Mouse (Mus musculus): ENCODE data around the gene Eif4enif1. TPM values are rescaled to one million over a fixed set of nuclear protein-coding genes. Genes with fewer than 3 reads are reported as not detected.
"Not testable (repeated sequence)": the region's sequence is repeated elsewhere in the genome, so short reads cannot be mapped to it uniquely, and the experiment has no call there.

Gene Eif4enif1
- polyA plus RNA-seq, 1 experiment = not detected

DNA sequence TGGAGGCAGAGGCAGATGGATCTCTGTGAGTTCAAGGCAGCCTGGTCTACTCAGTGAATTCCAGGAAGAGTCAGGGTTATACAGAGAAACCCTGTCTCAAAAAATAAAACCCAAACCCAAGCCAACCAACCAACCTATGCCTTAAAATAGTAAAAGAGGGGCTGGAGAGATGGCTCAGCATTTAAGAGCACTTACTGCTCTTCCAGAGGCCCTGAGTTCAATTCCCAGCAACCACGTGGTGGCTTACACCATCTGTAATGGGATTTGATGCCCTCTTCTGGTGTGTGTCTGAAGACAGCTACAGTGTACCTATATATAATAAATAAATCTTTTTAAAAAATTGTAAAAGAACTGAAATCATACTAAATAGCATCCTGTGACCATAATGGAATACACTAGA lies 30.3 kb upstream of the Eif4enif1 start:
- not testable (repeated sequence) for H3K4me3 ChIP-seq (ENCODE audit: insufficient read depth, low read depth, low read length); H3K27ac ChIP-seq (ENCODE audit: insufficient read depth, low read depth, low read length); H3K4me1 ChIP-seq (ENCODE audit: control insufficient read depth, insufficient read depth, low read length)
- 68% methylated on average over 1 of the region's 1 CpGs for WGBS

DNA sequence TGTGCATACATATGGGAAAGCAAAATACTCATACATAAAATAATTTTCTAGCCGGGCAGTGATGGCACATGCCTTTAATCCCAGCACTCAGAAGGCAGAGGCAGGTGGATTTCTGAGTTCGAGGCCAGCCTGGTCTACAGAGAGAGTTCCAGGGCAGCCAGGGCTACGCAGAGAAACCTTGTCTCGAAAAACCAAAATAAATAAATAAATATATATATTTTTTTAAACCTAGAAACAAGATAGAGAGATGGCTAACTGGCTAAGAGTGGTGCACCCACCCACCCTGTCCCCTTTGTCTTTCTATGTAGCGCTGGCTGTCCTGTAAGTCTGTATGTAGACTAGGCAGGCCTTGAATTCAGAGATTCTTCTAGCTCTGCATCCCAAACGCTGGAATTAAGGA lies 29.7 kb upstream of the Eif4enif1 start:
- H3K4me3 ChIP-seq (ENCODE audit: insufficient read depth, low read depth, low read length); H3K27ac ChIP-seq (ENCODE audit: insufficient read depth, low read depth, low read length); H3K4me1 ChIP-seq (ENCODE audit: control insufficient read depth, insufficient read depth, low read length): not testable (repeated sequence)
- 67% methylated on average over 6 of the region's 6 CpGs for WGBS

GRCm38 (mm10) chr11:3173425-3174318 lies 28.5 kb upstream of the Eif4enif1 start:
- H3K27ac ChIP-seq (ENCODE audit: insufficient read depth, low read depth, low read length); H3K4me1 ChIP-seq (ENCODE audit: control insufficient read depth, insufficient read depth, low read length); H3K4me3 ChIP-seq (ENCODE audit: insufficient read depth, low read depth, low read length): not testable (repeated sequence)
- WGBS = 82% methylated on average over 11 of the region's 11 CpGs

- not testable (repeated sequence) for H3K4me3 ChIP-seq (ENCODE audit: insufficient read depth, low read depth, low read length); H3K27ac ChIP-seq (ENCODE audit: insufficient read depth, low read depth, low read length); H3K4me1 ChIP-seq (ENCODE audit: control insufficient read depth, insufficient read depth, low read length)
- WGBS = 86% methylated on average over 6 of the region's 6 CpGs
Measured at GRCm38 (mm10) chr11:3178968-3179725, 23.0 kb upstream of the Eif4enif1 start.

- H3K4me3 ChIP-seq (ENCODE audit: insufficient read depth, low read depth, low read length); H3K4me1 ChIP-seq (ENCODE audit: control insufficient read depth, insufficient read depth, low read length); H3K27ac ChIP-seq (ENCODE audit: insufficient read depth, low read depth, low read length): not testable (repeated sequence)
- 82% methylated on average over 7 of the region's 7 CpGs for WGBS
Measured at GRCm38 (mm10) chr11:3179726-3180092, 22.5 kb upstream of the Eif4enif1 start.

GRCm38 (mm10) chr11:3180510-3181160 lies 21.6 kb upstream of the Eif4enif1 start:
- not testable (repeated sequence) for H3K4me3 ChIP-seq (ENCODE audit: insufficient read depth, low read depth, low read length); H3K27ac ChIP-seq (ENCODE audit: insufficient read depth, low read depth, low read length); H3K4me1 ChIP-seq (ENCODE audit: control insufficient read depth, insufficient read depth, low read length)
- 74% methylated on average over 6 of the region's 6 CpGs for WGBS

DNA sequence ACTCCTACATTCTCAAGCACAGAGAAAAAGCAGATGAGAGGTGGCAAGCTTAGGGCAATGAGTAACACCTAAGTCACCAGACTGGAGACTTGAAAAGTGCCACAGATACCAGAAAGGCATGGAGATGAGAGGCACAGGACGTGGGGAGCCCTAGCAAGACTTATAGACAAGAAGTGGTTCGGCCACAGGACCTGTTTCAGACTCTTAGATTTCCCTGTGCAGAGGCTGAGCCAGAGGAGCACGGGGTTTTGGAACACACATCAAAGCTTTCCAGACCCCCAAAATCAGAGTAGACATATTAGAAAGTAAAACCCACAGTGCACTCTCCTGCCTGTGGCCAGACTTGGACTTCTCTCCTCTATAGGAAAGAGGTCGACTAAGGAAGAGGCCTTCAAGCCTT lies 20.9 kb upstream of the Eif4enif1 start:
- WGBS = 56% methylated on average over 4 of the region's 4 CpGs
- H3K4me1 ChIP-seq (ENCODE audit: control insufficient read depth, insufficient read depth, low read length); H3K4me3 ChIP-seq (ENCODE audit: insufficient read depth, low read depth, low read length); H3K27ac ChIP-seq (ENCODE audit: insufficient read depth, low read depth, low read length): not testable (repeated sequence)

DNA sequence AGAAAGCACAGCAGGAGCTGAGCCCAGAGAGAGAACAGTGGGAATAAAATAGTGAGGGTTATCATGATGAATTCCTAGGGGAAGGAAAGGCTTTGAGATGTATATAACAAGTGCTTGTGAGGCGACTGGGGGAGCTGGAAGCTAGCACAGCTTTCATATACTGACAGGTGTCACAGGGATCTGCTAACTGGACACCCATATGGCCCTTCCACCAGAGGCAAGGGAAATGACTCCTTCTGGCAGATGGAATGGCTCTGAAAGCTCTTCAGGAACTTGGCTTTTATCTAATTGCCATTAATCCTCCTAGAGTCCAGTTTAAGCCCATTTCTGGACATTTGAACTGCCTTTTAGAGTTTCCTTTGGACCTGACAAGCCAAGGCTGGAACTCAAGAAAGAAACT lies 20.2 kb upstream of the Eif4enif1 start:
- H3K4me1 ChIP-seq (ENCODE audit: control insufficient read depth, insufficient read depth, low read length); H3K27ac ChIP-seq (ENCODE audit: insufficient read depth, low read depth, low read length); H3K4me3 ChIP-seq (ENCODE audit: insufficient read depth, low read depth, low read length): not testable (repeated sequence)
- WGBS = 67% methylated on average over 1 of the region's 1 CpGs

- not testable (repeated sequence) for H3K27ac ChIP-seq (ENCODE audit: insufficient read depth, low read depth, low read length); H3K4me1 ChIP-seq (ENCODE audit: control insufficient read depth, insufficient read depth, low read length); H3K4me3 ChIP-seq (ENCODE audit: insufficient read depth, low read depth, low read length)
- 78% methylated on average over 1 of the region's 1 CpGs for WGBS
Measured at GRCm38 (mm10) chr11:3182707-3183106, 19.5 kb upstream of the Eif4enif1 start.

- Histone ChIP-seq H3K4me1 (ENCODE audit: control insufficient read depth, insufficient read depth, low read length) (no peaks in the 10 kb centered on the region), H3K4me3 (ENCODE audit: insufficient read depth, low read depth, low read length) (no peak within 1 kb of the TSS), H3K27ac (ENCODE audit: insufficient read depth, low read depth, low read length) (no peak within 1 kb of the TSS)
- WGBS = 87% methylated on average over 25 of the region's 25 CpGs
- no peak for TF ChIP-seq POLR2A (IDR thresholded peaks at IDR 0.05; ENCODE audit: insufficient read depth, low read depth, low read length)
- TF ChIP-seq CTCF (IDR thresholded peaks at IDR 0.05; ENCODE audit: insufficient read depth, low read depth, low read length) = no peak
Measured at GRCm38 (mm10) chr11:3193363-3193762, 8.8 kb upstream of the Eif4enif1 start, which contains the start of gene Sfi1. TSS of gene Sfi1 (minus strand) at chr11:3193463.

DNA sequence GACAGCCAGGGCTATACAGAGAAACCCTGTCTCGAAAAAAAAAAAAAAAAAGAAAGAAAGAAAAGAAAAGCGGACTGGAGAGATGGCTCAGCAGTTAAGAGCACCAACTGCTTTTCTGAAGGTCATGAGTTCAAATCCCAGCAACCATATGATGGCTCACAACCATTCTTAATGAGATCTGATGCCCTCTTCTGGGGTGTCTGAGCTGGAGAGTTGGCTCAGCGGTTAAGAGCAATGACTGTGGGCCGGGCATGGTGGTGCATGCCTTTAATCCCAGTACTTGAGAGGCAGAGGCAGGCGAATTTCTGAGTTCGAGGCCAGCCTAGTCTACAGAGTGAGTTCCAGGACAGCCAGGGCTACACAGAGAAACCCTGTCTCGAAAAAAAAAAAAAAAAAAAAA lies 1.6 kb upstream of the Eif4enif1 start:
- WGBS = 83% methylated on average over 6 of the region's 7 CpGs
- H3K27ac ChIP-seq (ENCODE audit: insufficient read depth, low read depth, low read length); H3K4me3 ChIP-seq (ENCODE audit: insufficient read depth, low read depth, low read length); H3K4me1 ChIP-seq (ENCODE audit: control insufficient read depth, insufficient read depth, low read length): not testable (repeated sequence)
